Mouse (Mus musculus) heart, postnatal 0 days (tissue): Measurements from ENCODE around the gene Mrps34.

Source experiments
- CTCF ChIP-seq: IDR thresholded peaks from 2 replicates; pipeline ENCODE4 v1.5.1; 2016; ENCODE audit warnings: antibody characterized with exemption, control low read depth, low read depth
- EP300 ChIP-seq: IDR thresholded peaks from 2 replicates; pipeline ENCODE4 v1.6.1; 2016; ENCODE audit warnings: antibody characterized with exemption, low read depth

DNA sequence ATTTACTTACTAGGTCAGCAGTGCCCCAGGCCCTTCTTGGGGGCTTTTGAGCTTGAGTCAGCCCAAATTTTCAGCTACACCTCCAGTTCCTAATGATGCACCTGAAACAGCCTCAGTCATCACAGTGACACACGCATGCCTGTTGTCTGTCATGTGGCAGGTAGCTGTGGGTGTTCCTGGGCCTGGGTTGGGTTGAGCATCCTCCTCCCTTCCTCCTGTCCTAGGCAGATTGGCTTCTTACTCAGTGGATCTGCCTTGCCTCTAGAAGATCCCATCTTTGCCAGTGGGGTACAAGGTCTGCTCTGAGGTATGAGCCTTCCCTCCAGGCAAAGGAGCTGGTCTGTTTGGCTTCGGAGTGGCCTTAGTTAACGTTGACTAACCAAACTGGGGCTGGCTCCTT lies 6.1 kb upstream of the Mrps34 start:
- TF ChIP-seq CTCF (no peak), EP300 (no peak)
